Mouse (Mus musculus): ENCODE measurements around the gene Sez6. TPM values are rescaled to one million over a fixed set of nuclear protein-coding genes. Genes with fewer than 3 reads are reported as not detected.

The Sez6 gene
- polyA plus RNA-seq, 1 experiment from 2014 or later, result not detected

- 77% methylated on average over 7 of the region's 7 CpGs for WGBS (ENCODE audit: missing documents)
- H3K4me3 ChIP-seq (ENCODE audit: inconsistent target), result no peak overlapping the region
Observed at GRCm38 (mm10) chr11:77973520-77973919, 42.9 kb downstream of the Sez6 start.

GRCm38 (mm10) chr11:77974325-77974724 is 43.7 kb downstream of the Sez6 start:
- no peaks in the 10 kb centered on the region for H3K36me3 ChIP-seq (ENCODE audit: inconsistent target)
- H3K79me2 ChIP-seq (ENCODE audit: inconsistent target), result no peaks in the 10 kb centered on the region
- H3K4me3 ChIP-seq (ENCODE audit: inconsistent target), result no peak overlapping the region
- 45% methylated on average over 15 of the region's 15 CpGs for WGBS (ENCODE audit: missing documents)
- H3K27ac ChIP-seq, result no peak overlapping the region

More at GRCm38 (mm10) chr11:77973520-77973919, 42.9 kb downstream of the Sez6 start:
- H3K79me2 ChIP-seq (ENCODE audit: inconsistent target), result no peaks in the 10 kb centered on the region
- no peaks in the 10 kb centered on the region for H3K36me3 ChIP-seq (ENCODE audit: inconsistent target)
- H3K27ac ChIP-seq, result no peak overlapping the region

- Histone ChIP-seq H3K79me2 (ENCODE audit: inconsistent target) (no peaks in the 10 kb centered on the region), H3K27ac (no peak overlapping the region), H3K36me3 (ENCODE audit: inconsistent target) (no peaks in the 10 kb centered on the region), H3K4me3 (ENCODE audit: inconsistent target) (no peak overlapping the region)
- 42% methylated on average over 4 of the region's 4 CpGs for WGBS (ENCODE audit: missing documents)
Observed at GRCm38 (mm10) chr11:77975873-77976272, 45.3 kb downstream of the Sez6 start.

DNA sequence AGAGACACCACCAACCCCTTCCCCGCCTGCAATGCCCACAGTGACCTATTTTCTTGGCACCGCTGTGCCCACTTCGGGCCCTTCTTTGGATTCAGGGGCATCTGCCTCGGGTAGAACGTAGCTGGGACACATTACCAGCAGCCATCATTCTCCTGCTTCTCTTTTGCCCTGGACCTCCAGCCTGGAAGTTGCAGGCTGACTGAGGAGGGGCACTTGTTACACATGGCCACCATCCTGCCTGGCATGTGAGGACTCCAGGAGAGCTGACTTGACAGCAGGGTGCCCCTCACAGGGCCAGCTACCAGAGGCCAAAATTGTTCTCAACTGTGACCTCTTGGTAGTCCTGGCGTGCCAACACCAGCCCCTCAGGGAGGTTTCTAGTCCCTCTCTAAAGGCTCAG is 47.6 kb downstream of the Sez6 start:
- peaks cover 2% of the 10 kb centered on the region for H3K79me2 ChIP-seq (ENCODE audit: inconsistent target)
- WGBS (ENCODE audit: missing documents), result 92% methylated on average over 6 of the region's 6 CpGs
- H3K36me3 ChIP-seq (ENCODE audit: inconsistent target), result no peaks in the 10 kb centered on the region
- no peak overlapping the region for H3K4me3 ChIP-seq (ENCODE audit: inconsistent target)
- H3K27ac ChIP-seq, result no peak overlapping the region

DNA sequence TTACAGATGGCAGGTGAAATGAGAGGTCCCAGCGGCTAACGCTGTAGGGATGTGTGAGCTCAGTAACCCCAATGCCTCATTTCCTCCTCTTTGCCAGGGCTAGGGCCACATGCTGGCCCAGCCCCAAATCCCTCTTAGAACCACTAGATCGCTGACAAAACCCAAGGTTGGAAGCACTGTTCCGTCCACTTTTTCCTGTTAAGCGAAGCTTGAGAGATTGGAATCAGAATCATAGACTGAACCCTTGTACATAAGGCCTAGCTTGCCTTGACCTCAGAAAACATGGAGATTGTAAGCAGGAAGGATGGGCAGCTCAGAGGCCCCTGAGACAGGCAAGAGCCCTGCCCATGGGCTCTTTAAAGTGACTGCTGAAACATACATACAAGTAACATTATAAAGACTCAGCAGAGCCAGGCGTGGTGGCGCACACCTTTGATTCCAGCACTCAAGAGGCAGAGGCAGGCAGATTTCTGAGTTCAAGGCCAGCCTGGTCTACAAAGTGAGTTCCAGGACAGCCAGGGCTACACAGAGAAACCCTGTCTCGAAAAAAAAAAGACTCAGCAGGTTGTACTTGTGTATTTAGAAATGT is 48.7 kb downstream of the Sez6 start:
- no peak overlapping the region for H3K4me3 ChIP-seq (ENCODE audit: inconsistent target)
- peaks cover 13% of the 10 kb centered on the region for H3K79me2 ChIP-seq (ENCODE audit: inconsistent target)
- H3K27ac ChIP-seq, result no peak overlapping the region
- no peaks in the 10 kb centered on the region for H3K36me3 ChIP-seq (ENCODE audit: inconsistent target)
- WGBS (ENCODE audit: missing documents), result 87% methylated on average over 5 of the region's 8 CpGs

- WGBS (ENCODE audit: missing documents), result 13% methylated on average over 10 of the region's 11 CpGs
- H3K27ac ChIP-seq, result peak overlapping the region; percentile 93
- no peaks in the 10 kb centered on the region for H3K36me3 ChIP-seq (ENCODE audit: inconsistent target)
- H3K79me2 ChIP-seq (ENCODE audit: inconsistent target), result peaks cover 24% of the 10 kb centered on the region
- H3K4me3 ChIP-seq (ENCODE audit: inconsistent target), result peak overlapping the region; percentile 50; the same call in 1 of the 2 replicates
Observed at GRCm38 (mm10) chr11:77980281-77981204, 49.9 kb downstream of the Sez6 start.

- H3K79me2 ChIP-seq (ENCODE audit: inconsistent target), result peaks cover 37% of the 10 kb centered on the region
- peak overlapping the region; percentile 93 for H3K27ac ChIP-seq
- peak overlapping the region; percentile 50 for H3K4me3 ChIP-seq (ENCODE audit: inconsistent target)
- 0 out of 2 replicates have a peak, but pooled peaks cover 6% of the 10 kb centered on the region for H3K36me3 ChIP-seq (ENCODE audit: inconsistent target)
- WGBS (ENCODE audit: missing documents), result 1% methylated on average over 25 of the region's 29 CpGs
Observed at GRCm38 (mm10) chr11:77981609-77982440, 51.2 kb downstream of the Sez6 start.

- H3K36me3 ChIP-seq (ENCODE audit: inconsistent target), result 0 out of 2 replicates have a peak, but pooled peaks cover 7% of the 10 kb centered on the region
- WGBS (ENCODE audit: missing documents), result 0% methylated on average over 27 of the region's 62 CpGs
- H3K27ac ChIP-seq, result peak within 1 kb of the TSS; percentile 93
- H3K4me3 ChIP-seq (ENCODE audit: inconsistent target), result peak within 1 kb of the TSS; percentile 98
- H3K79me2 ChIP-seq (ENCODE audit: inconsistent target), result peaks cover 43% of the 10 kb centered on the region
Observed at GRCm38 (mm10) chr11:77982441-77982905, 51.9 kb downstream of the Sez6 start, which contains the start of gene Phf12. TSS of gene Phf12 (plus strand) at chr11:77982754.

DNA sequence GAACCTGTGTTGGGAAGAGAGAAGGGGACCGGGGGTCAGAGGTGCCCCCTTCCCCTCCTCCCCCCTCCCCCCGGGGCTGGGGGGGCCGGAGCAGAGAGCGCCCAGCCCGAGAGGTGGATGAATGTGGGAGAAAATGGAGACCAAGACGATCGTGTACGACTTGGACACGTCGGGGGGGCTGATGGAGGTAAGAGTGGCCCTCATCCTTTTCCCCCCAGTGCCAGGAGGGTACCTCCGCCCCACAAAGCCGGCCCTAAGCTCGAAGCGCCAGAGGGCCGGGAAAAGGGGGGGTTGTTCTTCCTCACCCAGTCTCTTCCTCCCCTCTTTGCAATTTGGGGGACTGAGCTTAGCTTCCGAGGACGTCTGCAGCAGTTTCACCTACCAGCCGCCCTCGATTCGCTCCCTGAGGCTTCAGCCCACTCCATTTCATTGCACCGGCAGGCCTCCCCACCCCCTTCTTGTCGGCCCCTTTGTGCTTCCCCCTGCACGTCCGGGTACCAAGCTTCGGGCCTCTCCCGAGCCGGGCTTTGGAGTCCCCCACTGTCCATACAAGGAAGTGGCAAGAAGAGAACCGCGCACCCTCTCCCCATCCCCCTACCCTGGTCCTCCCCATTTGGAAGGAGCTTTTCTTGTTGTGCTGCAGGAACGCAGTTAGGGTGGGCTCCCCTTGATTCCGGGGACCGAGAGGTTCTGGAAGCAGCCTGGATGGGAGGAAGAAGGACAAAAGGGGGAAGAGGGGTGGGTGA is 52.8 kb downstream of the Sez6 start:
- peaks cover 7% of the 10 kb centered on the region; the same call in 1 of the 2 replicates for H3K36me3 ChIP-seq (ENCODE audit: inconsistent target)
- H3K27ac ChIP-seq, result peak overlapping the region; percentile 89
- 2% methylated on average over 32 of the region's 32 CpGs for WGBS (ENCODE audit: missing documents)
- H3K79me2 ChIP-seq (ENCODE audit: inconsistent target), result peaks cover 52% of the 10 kb centered on the region
- H3K4me3 ChIP-seq (ENCODE audit: inconsistent target), result peak overlapping the region; percentile 98

GRCm38 (mm10) chr11:77983937-77984835 is 53.6 kb downstream of the Sez6 start:
- Histone ChIP-seq H3K79me2 (ENCODE audit: inconsistent target) (peaks cover 60% of the 10 kb centered on the region), H3K4me3 (ENCODE audit: inconsistent target) (peak overlapping the region; percentile 98), H3K36me3 (ENCODE audit: inconsistent target) (peaks cover 12% of the 10 kb centered on the region; the same call in 1 of the 2 replicates), H3K27ac (peak overlapping the region; percentile 89)
- under 1% methylated on average over 55 of the region's 63 CpGs for WGBS (ENCODE audit: missing documents)

DNA sequence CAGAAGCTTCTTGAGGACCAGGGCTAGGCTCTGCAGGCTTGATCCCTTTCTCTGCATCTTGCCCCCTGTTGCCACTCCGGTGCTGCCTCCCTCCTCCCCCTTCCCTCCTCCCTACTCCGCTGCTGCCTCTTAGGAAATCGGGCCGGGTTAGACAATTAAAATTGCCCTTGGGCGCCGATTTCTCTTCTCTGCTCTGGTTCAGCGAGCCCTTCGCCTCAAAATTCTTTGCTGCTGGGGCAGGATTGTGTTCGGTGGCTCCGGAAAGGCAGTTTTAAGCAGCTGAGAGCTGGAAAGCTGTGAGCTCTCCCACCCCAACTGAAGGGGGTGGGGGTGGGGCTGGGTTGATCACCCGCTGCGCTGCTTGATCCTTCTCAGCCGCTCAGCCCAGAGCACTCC is 54.2 kb downstream of the Sez6 start:
- H3K27ac ChIP-seq, result peak overlapping the region; percentile 66
- H3K36me3 ChIP-seq (ENCODE audit: inconsistent target), result peaks cover 18% of the 10 kb centered on the region; the same call in 1 of the 2 replicates
- peak overlapping the region; percentile 98 for H3K4me3 ChIP-seq (ENCODE audit: inconsistent target)
- peaks cover 67% of the 10 kb centered on the region for H3K79me2 ChIP-seq (ENCODE audit: inconsistent target)
- 0% methylated on average over 10 of the region's 13 CpGs for WGBS (ENCODE audit: missing documents)

DNA sequence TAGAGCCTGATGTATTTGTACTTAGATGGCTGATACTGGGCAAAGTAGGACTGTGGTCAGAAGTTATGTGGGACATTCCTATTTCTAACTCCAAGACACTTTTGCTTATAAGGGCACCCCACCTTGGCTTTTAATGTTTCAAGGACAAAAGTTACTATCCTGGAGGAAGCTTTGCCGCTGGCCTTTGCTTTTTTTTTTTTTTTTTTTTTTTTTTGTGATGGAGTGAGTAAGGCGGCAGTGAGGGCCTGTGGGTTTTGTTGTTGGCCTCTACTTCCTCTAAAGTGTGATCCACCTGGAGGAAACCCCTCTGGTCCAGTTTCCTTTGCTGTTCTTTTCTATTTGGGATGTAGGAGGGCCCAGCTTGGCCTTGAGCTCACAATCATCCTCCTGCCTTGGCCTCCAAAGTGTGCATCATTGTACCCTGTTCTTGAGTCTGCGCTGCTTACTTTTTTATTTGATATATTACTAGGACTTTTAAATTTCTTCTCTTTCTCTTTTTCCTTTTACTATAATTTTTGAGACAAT is 55.0 kb downstream of the Sez6 start:
- Histone ChIP-seq H3K36me3 (ENCODE audit: inconsistent target) (peaks cover 18% of the 10 kb centered on the region; the same call in 1 of the 2 replicates), H3K79me2 (ENCODE audit: inconsistent target) (peaks cover 74% of the 10 kb centered on the region), H3K4me3 (ENCODE audit: inconsistent target) (peak overlapping the region; percentile 98), H3K27ac (peak overlapping the region; percentile 66; the same call in 1 of the 2 replicates)
- 67% methylated on average over 2 of the region's 3 CpGs for WGBS (ENCODE audit: missing documents)
